Mouse (Mus musculus) cerebellum, adult 18-20 months (tissue): ENCODE data around the gene Mageb2.
"Not testable (repeated sequence)": the region's sequence is repeated elsewhere in the genome, so short reads cannot be mapped to it uniquely, and the experiment has no call there.

Experiments
- DNase-seq, 2 experiments: peaks; one replicate each; pipeline ENCODE4 v3.0.0; 2021

Mageb2 gene

GRCm38 (mm10) chrX:91331390-91331789 is at the start of gene Mageb2:
Mageb2 (plus strand) TSS chrX:91331690.
- DNase-seq = not testable (repeated sequence)

GRCm38 (mm10) chrX:91313256-91313655 is 18.2 kb upstream of the Mageb2 start:
- DNase-seq = not testable (repeated sequence)
